In the genomic region with DNA sequence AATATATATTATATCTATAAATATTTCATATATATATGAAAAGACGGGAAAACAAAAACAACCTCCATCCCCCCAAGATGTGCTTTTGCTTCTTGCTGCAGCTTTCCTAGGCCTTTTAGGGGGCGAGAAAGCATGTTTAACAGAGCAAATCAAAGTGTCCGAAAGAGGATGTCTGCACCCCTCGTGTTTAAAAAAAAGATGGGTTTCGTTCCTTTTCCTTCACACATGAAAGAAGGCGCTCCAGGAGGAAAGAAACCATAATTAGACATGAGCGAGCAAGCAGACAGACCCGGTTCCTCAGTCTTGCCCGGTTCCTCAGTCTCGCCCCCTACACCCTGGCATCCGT, we compare ENCODE assay signal across 8 mouse cellular contexts. TPM values are rescaled to one million over a fixed set of nuclear protein-coding genes. Genes with fewer than 3 reads are reported as not detected.
DNase-seq lines count a peak whose midpoint lies in the region; ATAC-seq and TF ChIP-seq lines count a peak whose summit lies in the region.

No protein-coding gene starts in this region.

- WGBS in heart, embryonic 12.5 days, result 6% methylated on average over 11 of the region's 11 CpGs
- 5% methylated on average over 11 of the region's 11 CpGs for WGBS in forebrain, postnatal 0 days
- 6% methylated on average over 11 of the region's 11 CpGs for WGBS in macrophage (ENCODE audit: missing documents)

- no peak for TF ChIP-seq POLR2A in ES-Bruce4 (IDR thresholded peaks at IDR 0.05; ENCODE audit: insufficient read depth, low read length)

- H3K4me2 ChIP-seq in heart, embryonic 12.5 days, result peak overlapping the region; percentile 69
- peak overlapping the region; percentile 61 for H3K4me2 ChIP-seq in forebrain, postnatal 0 days (ENCODE audit: low read depth)

- TF ChIP-seq EP300 in ES-Bruce4 (IDR thresholded peaks at IDR 0.05; ENCODE audit: insufficient read depth, low read depth, low read length), result no peak

- no peaks in the 10 kb centered on the region for H3K9me3 ChIP-seq in heart, embryonic 12.5 days (replicated peaks)
- H3K9me3 ChIP-seq in ES-Bruce4 (replicated peaks; ENCODE audit: control insufficient read depth, insufficient read depth, low read length, poor library complexity, severe bottlenecking), result no peaks in the 10 kb centered on the region
- H3K9me3 ChIP-seq in forebrain, postnatal 0 days (ENCODE audit: low read length), result no peaks in the 10 kb centered on the region

- no peak for ATAC-seq in heart, embryonic 12.5 days (ENCODE audit: insufficient number of reproducible peaks, low FRiP score)
- ATAC-seq in forebrain, postnatal 0 days, result no peak

- no peak for TF ChIP-seq CTCF in ES-Bruce4 (IDR thresholded peaks at IDR 0.05; ENCODE audit: low read depth, low read length)
- no peak for TF ChIP-seq CTCF in forebrain, postnatal 0 days (IDR thresholded peaks at IDR 0.05; ENCODE audit: low read depth)

- H3K79me2 ChIP-seq in macrophage (ENCODE audit: inconsistent target), result peaks cover 39% of the 10 kb centered on the region

- peak overlapping the region; percentile 86 for H3K4me3 ChIP-seq in heart, embryonic 12.5 days
- H3K4me3 ChIP-seq in ES-Bruce4 (ENCODE audit: low read depth, low read length) (peak overlapping the region; percentile 72), macrophage (ENCODE audit: inconsistent target) (peak overlapping the region; percentile 35)
- H3K4me3 ChIP-seq in forebrain, postnatal 0 days (ENCODE audit: low read depth, low read length), result peak overlapping the region; percentile 96

- no peak overlapping the region for H3K27ac ChIP-seq in heart, embryonic 12.5 days (ENCODE audit: poor library complexity, severe bottlenecking)
- H3K27ac ChIP-seq in ES-Bruce4 (ENCODE audit: insufficient read depth, low read length) (no peak overlapping the region), macrophage (no peak overlapping the region)
- H3K27ac ChIP-seq in forebrain, postnatal 0 days (ENCODE audit: low read depth, low read length), result peak overlapping the region; percentile 98

- 0 out of 2 replicates have a peak, but pooled peaks cover 8% of the 10 kb centered on the region for H3K27me3 ChIP-seq in heart, embryonic 12.5 days (replicated peaks)
- no peaks in the 10 kb centered on the region for H3K27me3 ChIP-seq in ES-Bruce4 (ENCODE audit: control insufficient read depth, insufficient read depth, low read length, poor library complexity, severe bottlenecking)
- no peaks in the 10 kb centered on the region for H3K27me3 ChIP-seq in forebrain, postnatal 0 days (ENCODE audit: insufficient read depth, low read length)

- DNase-seq in heart, postnatal 10 days, result no peak
- DNase-seq in forebrain, postnatal 0 days, result no peak
- DNase-seq in left cerebral cortex, postnatal 14 days (ENCODE audit: low spot score in 2 of 2), result no peak
- no peak for DNase-seq in ovary, postnatal 14 days (ENCODE audit: low spot score)
- no peak for DNase-seq in left cerebral cortex, postnatal 36 days (ENCODE audit: low spot score in 2 of 2)

- H3K9ac ChIP-seq in heart, embryonic 12.5 days, result peak overlapping the region; percentile 98
- peak overlapping the region; percentile 97 for H3K9ac ChIP-seq in ES-Bruce4 (ENCODE audit: low read depth, poor library complexity, severe bottlenecking)
- H3K9ac ChIP-seq in forebrain, postnatal 0 days, result peak overlapping the region; percentile 97

- intact Hi-C loops in heart, postnatal 10 days (cut with DNase I), result loop anchor here (5.0 kb wide), 1 partner anchor 324 kb away; no protein-coding TSS in a partner anchor
- intact Hi-C loops in left cerebral cortex, postnatal 14 days (cut with DNase I), result loop anchor here (5.0 to 10.0 kb wide), 2 partner anchors 106 to 142 kb away; a partner anchor contains a TSS
- intact Hi-C loops in left cerebral cortex, postnatal 36 days (cut with DNase I), result loop anchor here (5.0 to 10.0 kb wide), 2 partner anchors 96 to 322 kb away; a partner anchor contains a TSS

- H3K36me3 ChIP-seq in heart, embryonic 12.5 days, result peaks cover 4% of the 10 kb centered on the region; the same call in 1 of the 2 replicates
- no peaks in the 10 kb centered on the region for H3K36me3 ChIP-seq in ES-Bruce4 (ENCODE audit: control insufficient read depth, insufficient read depth, low read length, poor library complexity, severe bottlenecking)
- no peaks in the 10 kb centered on the region for H3K36me3 ChIP-seq in forebrain, postnatal 0 days (ENCODE audit: insufficient read depth)
- no peaks in the 10 kb centered on the region for H3K36me3 ChIP-seq in macrophage (ENCODE audit: inconsistent target)

- peaks cover 12% of the 10 kb centered on the region for H3K4me1 ChIP-seq in heart, embryonic 12.5 days (replicated peaks)
- no peaks in the 10 kb centered on the region for H3K4me1 ChIP-seq in ES-Bruce4 (ENCODE audit: control insufficient read depth, insufficient read depth, low read length)
- peaks cover 6% of the 10 kb centered on the region; the same call in 1 of the 2 replicates for H3K4me1 ChIP-seq in forebrain, postnatal 0 days (ENCODE audit: insufficient read depth)

RNA-seq across cellular contexts. Expression of a gene that starts 0.4 kb away (rescaled TPM):
- polyA plus RNA-seq in heart, embryonic 12.5 days (2016; fragmentation: Nextera tagmentation; extraction: Ambion mirVana), result 31.4 and 32.0 TPM in 2 replicates
- 10 to 100 TPM; 18.6 to 19.5 TPM for total RNA-seq in heart, postnatal 10 days (2021)
- polyA plus RNA-seq in ES-Bruce4 (2011; ENCODE audit: insufficient read depth, insufficient read length, low read depth, missing spikeins) (28.4 and 30.8 TPM in 2 replicates), macrophage (2018) (9.5 to 16.3 TPM (median 12.5 TPM) in 3 replicates)
- 105 and 135 TPM in 2 replicates for total RNA-seq in forebrain, postnatal 0 days (2014; rRNA removed)
- 53.4 and 81.6 TPM in 2 replicates for polyA plus RNA-seq in forebrain, postnatal 0 days (2015; fragmentation: Nextera tagmentation; extraction: Ambion mirVana)
- total RNA-seq in macrophage (2018; cell fraction: chromatin; rRNA removed), result 100 to 1,000 TPM in 24 of 26 experiments, 10 to 100 TPM in 2; 86.2 to 300 (median 140) TPM
- total RNA-seq in macrophage (2018; cell fraction: cytosol; rRNA removed), result 10 to 100 TPM; 15.2 to 33.7 (median 22.5) TPM
- 100 to 1,000 TPM in 4 of 26 experiments, 10 to 100 TPM in 22; 53.3 to 144 (median 76.4) TPM for total RNA-seq in macrophage (2018; cell fraction: nucleus; rRNA removed)
- 10 to 100 TPM; 73.9 to 82.0 TPM for total RNA-seq in left cerebral cortex, postnatal 14 days (2021)
- total RNA-seq in left cerebral cortex, postnatal 36 days (2021), result 10 to 100 TPM; 54.0 to 69.9 TPM

Comparison
In these comparisons a context has a peak if more than half of its experiments do, and no peak if none do; other contexts are left out.
1. H3K4me3 ChIP-seq: peak in every context shown above with its lines; median percentile 96 in forebrain, postnatal 0 days; 86 in heart, embryonic 12.5 days; 72 in ES-Bruce4; 35 in macrophage.